Mouse (Mus musculus): ENCODE measurements at regions not wholly inside any gene's neighbourhood (a gene's known extent, or its start where the extent isn't known, plus 50 kb on each side); places are given as distances from the start of the nearest gene placed in this dataset.

DNA sequence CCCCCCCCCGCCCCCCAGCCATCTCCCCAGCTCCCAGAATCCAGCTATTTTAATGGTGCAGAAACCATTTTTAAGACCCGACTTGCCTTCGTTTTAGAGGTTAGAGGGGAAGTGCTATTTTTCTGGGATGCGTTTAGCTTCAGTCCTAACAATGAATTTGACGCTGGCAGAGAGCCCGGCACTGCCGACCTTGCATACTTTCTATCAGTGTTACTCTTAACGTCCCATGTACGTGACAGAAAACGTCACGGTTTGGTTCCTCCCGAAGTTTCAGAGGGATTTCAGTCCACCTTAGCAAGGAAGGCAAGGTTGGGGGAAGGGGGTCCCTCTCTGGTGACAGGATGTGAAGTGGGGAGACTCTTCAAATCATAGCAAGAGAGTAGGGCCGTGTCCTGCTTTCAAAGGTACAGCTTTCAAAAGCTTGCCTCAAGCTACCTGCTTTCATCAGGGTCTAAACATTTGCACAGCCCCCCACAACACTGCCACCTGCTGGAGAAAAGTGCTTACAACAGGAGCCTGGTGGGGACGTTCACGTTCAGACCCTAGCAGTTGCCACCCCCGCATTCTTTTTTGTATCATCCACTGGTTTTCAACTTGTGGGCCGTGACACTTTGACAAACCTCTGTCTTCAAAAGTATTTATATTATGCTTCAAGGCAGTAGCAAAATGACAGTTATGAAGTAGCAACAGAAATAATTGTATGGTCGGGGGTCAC, 157.4 kb upstream of the Gm10131 start:
- peak; percentile 47 for TF ChIP-seq CTCF (IDR thresholded peaks at IDR 0.05; ENCODE audit: low read depth)
- TF ChIP-seq EP300 (optimal IDR thresholded peaks at IDR 0.05) = no peak

All from stomach, postnatal 0 days (tissue).